Mouse (Mus musculus) midbrain, embryonic 13.5 days (tissue): Measurements from ENCODE around the gene Phf19. TPM values are rescaled to one million over a fixed set of nuclear protein-coding genes. Genes with fewer than 3 reads are reported as not detected.

Source experiments
- ATAC-seq: fragments of 200-750 bp; cut with Nextera tagmentation; 2 replicates; pipeline ENCODE4 v1.8.0; 2017; ENCODE audit warnings: mild to moderate bottlenecking, moderate TSS enrichment, moderate library complexity
- H3K27ac ChIP-seq: fragments of 300-500 bp; sonication (generic); 2 replicates; pipeline ENCODE4 v1.5.1; 2015; ENCODE audit warnings: inconsistent platforms, mild to moderate bottlenecking, moderate library complexity
- H3K27me3 ChIP-seq: fragments of 300-500 bp; sonication (generic); 2 replicates; pipeline ENCODE4 v1.6.1; 2015; ENCODE audit warnings: mild to moderate bottlenecking, inconsistent platforms
- H3K36me3 ChIP-seq: fragments of 300-500 bp; sonication (generic); 2 replicates; pipeline ENCODE4 v1.6.1; 2015; ENCODE audit warnings: mild to moderate bottlenecking, inconsistent platforms
- H3K4me1 ChIP-seq: fragments of 300-500 bp; sonication (generic); replicated peaks from 2 replicates; pipeline ENCODE4 v1.6.1; 2015; ENCODE audit warnings: inconsistent platforms
- H3K4me2 ChIP-seq: fragments of 300-500 bp; sonication (generic); replicated peaks from 2 replicates; pipeline ENCODE4 v1.6.1; 2015; ENCODE audit warnings: moderate library complexity, mild to moderate bottlenecking, inconsistent platforms
- H3K4me3 ChIP-seq: fragments of 300-500 bp; sonication (generic); replicated peaks from 2 replicates; pipeline ENCODE4 v1.5.1; 2015; ENCODE audit warnings: mild to moderate bottlenecking, inconsistent platforms
- H3K9ac ChIP-seq: fragments of 300-500 bp; sonication (generic); replicated peaks from 2 replicates; pipeline ENCODE4 v1.6.1; 2015; ENCODE audit warnings: mild to moderate bottlenecking, inconsistent platforms
- H3K9me3 ChIP-seq: fragments of 300-500 bp; sonication (generic); 2 replicates; pipeline ENCODE4 v1.6.1; 2016; ENCODE audit warnings: mild to moderate bottlenecking, inconsistent platforms
- WGBS: fragments of 180-500 bp; shearing (Covaris S2); methylation state at CpG from one replicate; pipeline ENCODE4 v1.1.7; 2015; 5-methylcytosine and 5-hydroxymethylcytosine counted together
- polyA plus RNA-seq: library from polyadenylated mRNA; unstranded; fragments of >200 nt; fragmentation: Nextera tagmentation; extraction: Ambion mirVana; gene quantifications from 2 replicates; pipeline ENCODE4 v1.2.1, GENCODE M21; 2015

The Phf19 gene
- 1.2 and 2.2 TPM in 2 replicates for polyA plus RNA-seq

DNA sequence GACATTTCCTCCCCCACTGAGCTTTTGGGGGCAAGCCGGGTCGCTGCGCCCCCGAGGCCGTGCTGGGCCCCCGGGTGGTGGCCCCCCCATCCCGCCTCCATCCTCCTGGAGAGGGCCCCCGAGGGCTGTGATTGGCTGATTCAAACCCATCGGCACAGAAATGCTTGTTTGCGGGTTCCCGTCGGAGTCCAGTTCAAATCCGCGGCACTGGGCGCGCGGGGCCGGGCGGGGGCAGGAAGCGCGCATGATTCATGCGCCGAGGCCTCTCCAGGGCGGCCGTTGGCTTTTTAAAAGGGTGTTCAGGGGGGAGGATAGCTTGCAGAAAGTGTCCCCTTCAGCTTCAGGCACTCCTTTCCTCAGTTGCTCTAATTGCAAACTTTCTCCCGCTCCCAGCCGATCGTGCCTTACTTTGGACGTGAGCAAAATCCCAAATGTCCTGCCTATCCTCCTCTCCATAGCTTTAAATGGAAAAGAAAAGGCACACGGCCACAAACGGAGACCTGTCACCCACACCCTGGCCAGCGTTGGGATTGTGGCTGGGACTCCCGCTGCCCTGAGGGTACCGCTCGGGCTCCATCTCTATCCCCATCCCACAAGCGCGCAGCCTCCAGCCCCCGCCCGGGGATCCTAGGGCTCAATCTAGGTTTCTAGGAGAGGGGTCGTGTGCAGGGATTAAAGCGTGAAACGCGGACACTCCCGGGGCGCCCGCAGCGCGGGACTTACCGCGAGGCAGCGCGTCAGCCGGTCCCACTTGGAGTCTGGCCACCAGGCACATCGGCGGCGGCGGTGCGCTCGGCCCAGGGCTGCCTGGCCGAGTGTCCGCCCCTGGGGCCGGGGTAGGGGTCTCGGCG is at the start of gene Phf19:
Gene Phf19 (minus strand): TSS at position 809 of the 851 bp plus-strand sequence.
- H3K4me2 ChIP-seq: peak within 1 kb of the TSS; percentile 93
- H3K9me3 ChIP-seq: no peaks in the 10 kb centered on the region
- peaks cover 22% of the 10 kb centered on the region for H3K4me1 ChIP-seq
- WGBS: under 1% methylated on average over 63 of the region's 64 CpGs
- H3K27me3 ChIP-seq: peaks cover 44% of the 10 kb centered on the region
- no peaks in the 10 kb centered on the region for H3K36me3 ChIP-seq
- peak within 1 kb of the TSS; percentile 59 for H3K9ac ChIP-seq
- ATAC-seq: peak; percentile 67
- H3K4me3 ChIP-seq: peak within 1 kb of the TSS; percentile 59
- no peak within 1 kb of the TSS for H3K27ac ChIP-seq

DNA sequence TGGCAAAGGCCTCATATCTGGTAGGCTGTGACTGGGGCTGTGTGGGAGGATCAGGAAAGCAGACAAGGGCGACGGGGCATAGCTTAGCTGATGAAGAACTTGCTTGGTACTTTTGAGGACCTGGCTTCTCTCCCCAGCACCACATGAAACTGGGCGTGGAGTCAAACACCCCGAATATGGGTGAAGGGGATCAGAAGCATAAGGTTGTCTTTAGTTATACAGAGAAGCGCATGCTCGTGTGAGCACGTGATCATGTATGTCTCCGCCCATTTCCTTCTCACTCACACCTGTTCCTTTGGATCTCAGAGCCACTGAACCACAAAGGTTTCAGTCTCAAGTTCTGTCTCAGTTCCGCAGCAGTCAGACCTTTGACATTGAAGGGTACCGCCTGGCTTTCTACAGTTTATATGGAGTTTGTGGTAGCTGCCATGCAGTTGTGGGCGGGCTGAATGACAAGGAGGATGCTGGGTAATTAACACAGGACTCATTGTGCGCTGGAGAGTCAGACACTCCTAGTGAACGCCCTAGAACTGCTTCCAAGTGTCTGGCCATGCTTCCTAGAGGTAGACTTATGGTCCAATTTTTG is 49.6 kb upstream of the Phf19 start:
- no peak for ATAC-seq

DNA sequence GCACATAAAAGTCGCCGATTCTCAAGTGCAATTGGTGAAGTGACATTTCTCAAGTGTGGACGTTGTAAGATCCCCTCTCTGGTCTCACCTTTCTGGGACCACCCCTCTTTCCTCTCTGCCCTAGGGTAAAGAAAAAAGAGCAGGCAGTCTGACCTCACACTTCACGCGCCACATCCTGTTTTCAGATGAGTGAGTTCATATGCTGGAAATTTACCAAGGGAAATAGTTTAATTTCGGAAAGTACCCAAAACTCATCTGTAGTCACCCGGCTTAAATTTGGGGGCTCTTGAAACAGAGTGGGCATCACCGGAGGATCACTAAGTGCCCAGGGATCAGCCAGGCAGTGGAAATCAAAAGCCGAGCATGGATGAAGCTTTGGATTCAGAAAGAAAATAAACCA is 49.1 kb upstream of the Phf19 start:
- ATAC-seq: no peak
- H3K27ac ChIP-seq: no peak overlapping the region
- no peak overlapping the region for H3K9ac ChIP-seq
- H3K4me3 ChIP-seq: no peak overlapping the region
- H3K4me1 ChIP-seq: 0 out of 2 replicates have a peak, but pooled peaks cover 4% of the 10 kb centered on the region
- no peak overlapping the region for H3K4me2 ChIP-seq
- WGBS: 94% methylated on average over 9 of the region's 9 CpGs
- H3K27me3 ChIP-seq: no peaks in the 10 kb centered on the region
- H3K36me3 ChIP-seq: no peaks in the 10 kb centered on the region
- no peaks in the 10 kb centered on the region for H3K9me3 ChIP-seq

More for the DNA sequence above, 49.6 kb upstream of the Phf19 start:
- WGBS: 84% methylated on average over 13 of the region's 13 CpGs
- H3K9ac ChIP-seq: no peak overlapping the region
- no peaks in the 10 kb centered on the region for H3K9me3 ChIP-seq
- H3K4me3 ChIP-seq: no peak overlapping the region
- 0 out of 2 replicates have a peak, but pooled peaks cover 4% of the 10 kb centered on the region for H3K4me1 ChIP-seq
- no peaks in the 10 kb centered on the region for H3K27me3 ChIP-seq
- H3K4me2 ChIP-seq: no peak overlapping the region
- no peak overlapping the region for H3K27ac ChIP-seq
- H3K36me3 ChIP-seq: no peaks in the 10 kb centered on the region

DNA sequence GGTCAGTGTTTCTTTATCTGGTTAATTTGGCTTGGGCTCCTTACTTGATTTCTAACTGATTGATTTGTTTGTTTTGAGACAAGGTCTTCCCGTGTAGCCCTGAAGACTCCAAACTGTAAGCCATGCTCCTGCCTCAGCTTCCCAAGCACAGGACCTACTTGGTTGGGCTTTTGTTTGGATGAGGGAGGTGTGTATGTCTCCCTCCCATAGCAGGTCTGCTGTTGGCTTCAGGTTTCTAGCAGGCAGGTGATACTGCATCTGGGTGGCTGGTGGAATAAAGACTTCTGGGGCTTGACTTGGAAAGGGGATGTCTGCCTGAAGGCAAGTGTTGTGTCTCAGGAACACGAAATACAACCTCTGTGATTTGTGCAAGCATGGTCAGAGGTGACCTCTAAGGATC is 48.4 kb upstream of the Phf19 start:
- Histone ChIP-seq H3K36me3 (no peaks in the 10 kb centered on the region), H3K9me3 (no peaks in the 10 kb centered on the region), H3K27ac (no peak overlapping the region), H3K9ac (no peak overlapping the region), H3K4me3 (no peak overlapping the region), H3K4me1 (0 out of 2 replicates have a peak, but pooled peaks cover 4% of the 10 kb centered on the region), H3K27me3 (no peaks in the 10 kb centered on the region), H3K4me2 (no peak overlapping the region)
- 79% methylated on average over 2 of the region's 2 CpGs for WGBS
- no peak for ATAC-seq

DNA sequence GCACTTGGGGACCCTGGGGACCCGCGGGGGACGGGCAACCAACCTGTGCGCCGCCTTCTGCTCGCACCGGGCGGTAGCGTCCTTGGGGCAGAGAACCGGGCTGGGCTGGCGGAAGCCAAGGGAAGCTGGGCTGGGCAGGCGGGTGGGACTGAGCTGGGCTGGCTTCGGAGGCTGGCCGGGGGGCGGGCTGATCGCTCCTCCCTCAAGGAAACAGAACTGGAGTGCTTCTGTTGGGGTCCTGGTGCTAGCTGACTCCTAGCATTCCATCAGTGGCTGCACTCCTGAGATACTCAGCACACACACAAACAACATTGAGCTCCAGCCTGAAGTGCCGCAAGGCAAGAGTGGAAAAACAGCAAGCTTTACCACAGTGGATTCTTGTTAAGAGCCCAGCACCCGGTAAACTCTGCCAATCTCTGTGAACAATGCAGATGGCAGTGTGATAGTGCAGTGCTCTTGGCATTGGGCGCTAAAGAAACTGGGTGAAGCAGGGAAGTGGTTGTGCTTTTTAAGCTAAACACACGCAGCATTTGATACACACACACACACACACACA is 47.7 kb upstream of the Phf19 start, which contains the start of gene Traf1:
Gene Traf1 (minus strand): TSS at position 292 of the 556 bp plus-strand sequence.
- H3K4me3 ChIP-seq: peak within 1 kb of the TSS; percentile 22; the same call in 1 of the 2 replicates

DNA sequence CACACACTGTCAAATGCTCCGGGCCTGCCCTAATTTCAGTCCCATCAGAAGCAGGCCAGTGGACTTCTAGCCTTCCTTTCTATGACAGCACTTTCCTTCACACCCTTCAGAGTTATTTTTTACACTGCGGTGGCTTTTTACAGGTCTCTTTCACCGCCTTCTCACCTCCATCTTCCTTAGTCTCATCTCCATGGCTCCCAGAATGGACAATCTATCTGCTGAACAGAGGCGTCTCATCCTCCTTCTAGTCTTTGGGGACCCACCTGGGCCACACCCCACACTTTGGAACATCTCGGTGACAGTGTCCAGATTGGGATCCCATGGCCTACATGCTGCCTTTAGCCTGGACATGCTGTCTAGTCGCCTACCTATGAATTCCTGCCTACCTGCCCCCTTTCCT is 47.1 kb upstream of the Phf19 start:
- ATAC-seq: no peak
- no peaks in the 10 kb centered on the region for H3K36me3 ChIP-seq
- no peak overlapping the region for H3K9ac ChIP-seq
- H3K4me2 ChIP-seq: peak overlapping the region; percentile 36
- H3K4me3 ChIP-seq: peak overlapping the region; percentile 22; the same call in 1 of the 2 replicates
- no peaks in the 10 kb centered on the region for H3K9me3 ChIP-seq
- no peaks in the 10 kb centered on the region for H3K27me3 ChIP-seq
- H3K4me1 ChIP-seq: 0 out of 2 replicates have a peak, but pooled peaks cover 4% of the 10 kb centered on the region
- WGBS: 75% methylated on average over 6 of the region's 6 CpGs
- no peak overlapping the region for H3K27ac ChIP-seq

More for the DNA sequence above, 47.7 kb upstream of the Phf19 start, which contains the start of gene Traf1:
- H3K27me3 ChIP-seq: no peaks in the 10 kb centered on the region
- peak within 1 kb of the TSS; percentile 36 for H3K4me2 ChIP-seq
- H3K36me3 ChIP-seq: no peaks in the 10 kb centered on the region
- no peak within 1 kb of the TSS for H3K27ac ChIP-seq
- 0 out of 2 replicates have a peak, but pooled peaks cover 4% of the 10 kb centered on the region for H3K4me1 ChIP-seq
- 20% methylated on average over 20 of the region's 20 CpGs for WGBS
- H3K9ac ChIP-seq: no peak within 1 kb of the TSS
- no peaks in the 10 kb centered on the region for H3K9me3 ChIP-seq
- 0 out of 2 replicates have a peak, but pooled peaks have one; percentile 27 for ATAC-seq

DNA sequence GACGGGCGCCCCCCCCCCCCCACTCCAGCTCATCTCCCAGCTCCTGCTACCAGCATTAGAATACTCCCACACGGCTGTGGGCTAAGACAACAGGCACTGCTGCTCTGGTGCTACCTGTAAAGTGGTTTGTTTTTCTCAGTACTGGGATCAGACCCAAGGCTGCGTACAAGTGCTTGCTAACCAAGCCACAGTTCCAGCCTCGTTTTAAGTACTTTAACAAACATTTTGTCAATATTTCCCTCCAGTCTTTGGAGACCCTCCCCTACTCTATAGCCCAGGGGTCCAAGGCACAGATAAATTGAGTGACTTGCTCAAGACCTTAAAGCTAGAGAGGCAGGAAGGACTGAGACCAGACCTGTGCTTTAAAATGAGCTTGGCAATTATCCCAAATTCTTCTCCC is 46.6 kb upstream of the Phf19 start:
- Histone ChIP-seq H3K9me3 (no peaks in the 10 kb centered on the region), H3K9ac (no peak overlapping the region), H3K4me2 (no peak overlapping the region), H3K27me3 (no peaks in the 10 kb centered on the region), H3K36me3 (no peaks in the 10 kb centered on the region), H3K4me1 (0 out of 2 replicates have a peak, but pooled peaks cover 3% of the 10 kb centered on the region), H3K4me3 (no peak overlapping the region), H3K27ac (no peak overlapping the region)
- WGBS: 77% methylated on average over 5 of the region's 5 CpGs
- no peak for ATAC-seq

DNA sequence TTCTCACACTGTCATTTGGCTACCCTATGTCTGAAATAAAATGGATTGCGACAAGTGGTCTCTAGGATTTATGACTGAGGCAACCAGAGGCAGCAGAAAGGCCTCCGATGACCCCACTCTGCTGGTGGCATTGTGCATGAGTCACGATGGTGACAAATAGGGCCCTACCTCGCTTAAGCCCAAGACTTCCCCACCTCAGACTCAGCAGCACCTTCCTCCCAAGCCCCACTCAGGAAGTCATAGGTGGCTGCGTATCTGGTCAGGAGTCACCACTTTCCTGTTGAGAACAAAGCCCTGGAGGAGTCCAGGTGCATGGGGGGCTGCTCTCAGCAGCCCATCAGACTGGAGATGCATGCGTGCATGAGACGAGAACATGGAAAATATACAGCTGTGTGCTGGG is 44.8 kb upstream of the Phf19 start:
- WGBS: 96% methylated on average over 7 of the region's 7 CpGs
- Histone ChIP-seq H3K4me2 (no peak overlapping the region), H3K27me3 (no peaks in the 10 kb centered on the region), H3K36me3 (no peaks in the 10 kb centered on the region), H3K9me3 (no peaks in the 10 kb centered on the region), H3K4me3 (no peak overlapping the region), H3K27ac (no peak overlapping the region), H3K9ac (no peak overlapping the region), H3K4me1 (no peaks in the 10 kb centered on the region)
- ATAC-seq: no peak

DNA sequence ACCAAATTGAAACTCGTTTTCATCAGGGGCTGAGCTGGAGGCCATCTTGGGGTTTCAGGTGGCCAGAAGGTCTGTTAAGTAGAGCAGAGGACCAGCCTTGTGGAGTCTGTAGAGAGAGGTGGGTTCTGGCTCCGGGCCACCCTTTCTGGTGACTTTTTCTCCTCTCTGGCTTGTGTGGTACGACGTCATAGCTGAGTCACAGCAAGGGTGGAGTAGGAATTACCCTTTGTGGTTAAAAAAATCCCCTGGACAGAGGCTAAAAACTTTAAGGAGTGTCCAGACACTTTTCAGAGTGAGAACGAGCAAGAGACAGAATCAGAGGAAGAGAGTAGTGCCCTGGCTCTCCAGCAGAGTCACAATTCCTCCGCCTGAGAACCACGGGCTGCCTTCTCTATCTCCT is 44.2 kb upstream of the Phf19 start:
- 78% methylated on average over 7 of the region's 7 CpGs for WGBS
- no peaks in the 10 kb centered on the region for H3K27me3 ChIP-seq
- no peaks in the 10 kb centered on the region for H3K4me1 ChIP-seq
- no peaks in the 10 kb centered on the region for H3K9me3 ChIP-seq
- H3K4me2 ChIP-seq: no peak overlapping the region
- no peak for ATAC-seq
- H3K27ac ChIP-seq: no peak overlapping the region
- no peak overlapping the region for H3K4me3 ChIP-seq
- H3K9ac ChIP-seq: no peak overlapping the region
- H3K36me3 ChIP-seq: no peaks in the 10 kb centered on the region

DNA sequence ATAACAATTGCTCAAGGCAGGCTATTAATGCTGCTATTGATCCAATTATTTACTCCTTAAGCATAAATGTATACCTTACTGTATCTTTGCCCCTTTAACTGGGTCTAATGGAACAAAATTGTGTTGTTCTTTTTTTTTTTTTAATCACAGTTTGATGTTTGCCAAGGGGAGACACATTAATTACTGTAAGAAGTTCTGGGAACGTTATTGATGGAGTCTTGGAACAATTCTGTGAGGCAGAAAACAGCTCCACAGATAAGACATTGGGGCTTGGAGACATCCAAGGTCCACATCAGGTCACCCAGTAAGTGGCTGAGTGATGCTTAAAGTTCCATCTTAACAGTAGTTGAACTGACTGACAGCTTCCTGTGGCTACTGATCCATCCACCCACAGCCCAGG is 43.6 kb upstream of the Phf19 start:
- whole genome bisulfite sequencing: 67% methylated on average over 1 of the region's 1 CpGs
- Histone ChIP-seq H3K4me1 (no peaks in the 10 kb centered on the region), H3K27ac (no peak overlapping the region), H3K27me3 (no peaks in the 10 kb centered on the region), H3K4me2 (no peak overlapping the region), H3K36me3 (no peaks in the 10 kb centered on the region), H3K9me3 (no peaks in the 10 kb centered on the region), H3K4me3 (no peak overlapping the region), H3K9ac (no peak overlapping the region)
- no peak for ATAC-seq

DNA sequence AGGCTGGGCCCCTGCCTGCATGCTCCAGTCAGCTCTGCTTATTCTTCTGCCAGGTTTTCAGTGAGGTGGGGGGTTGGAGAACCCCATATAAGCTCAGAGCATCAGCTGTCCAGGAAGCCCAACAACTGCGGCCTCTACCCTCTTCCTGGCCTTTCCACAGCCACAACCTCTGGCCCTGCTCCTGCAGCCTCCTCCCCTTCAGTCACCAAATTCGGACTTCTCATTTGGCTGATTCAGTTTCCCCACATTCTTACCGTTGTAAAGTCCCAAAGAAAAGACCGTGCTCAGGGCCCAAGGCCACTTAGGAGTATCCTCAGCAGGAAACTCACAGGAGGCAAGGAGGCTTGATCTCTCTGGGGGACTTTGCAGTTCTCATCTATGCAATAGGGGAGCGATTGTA is 43.1 kb upstream of the Phf19 start:
- H3K9ac ChIP-seq: no peak overlapping the region
- H3K27me3 ChIP-seq: no peaks in the 10 kb centered on the region
- no peak for ATAC-seq
- no peak overlapping the region for H3K4me3 ChIP-seq
- no peaks in the 10 kb centered on the region for H3K9me3 ChIP-seq
- WGBS: 62% methylated on average over 5 of the region's 5 CpGs
- H3K36me3 ChIP-seq: no peaks in the 10 kb centered on the region
- no peak overlapping the region for H3K4me2 ChIP-seq
- H3K4me1 ChIP-seq: no peaks in the 10 kb centered on the region
- H3K27ac ChIP-seq: no peak overlapping the region

DNA sequence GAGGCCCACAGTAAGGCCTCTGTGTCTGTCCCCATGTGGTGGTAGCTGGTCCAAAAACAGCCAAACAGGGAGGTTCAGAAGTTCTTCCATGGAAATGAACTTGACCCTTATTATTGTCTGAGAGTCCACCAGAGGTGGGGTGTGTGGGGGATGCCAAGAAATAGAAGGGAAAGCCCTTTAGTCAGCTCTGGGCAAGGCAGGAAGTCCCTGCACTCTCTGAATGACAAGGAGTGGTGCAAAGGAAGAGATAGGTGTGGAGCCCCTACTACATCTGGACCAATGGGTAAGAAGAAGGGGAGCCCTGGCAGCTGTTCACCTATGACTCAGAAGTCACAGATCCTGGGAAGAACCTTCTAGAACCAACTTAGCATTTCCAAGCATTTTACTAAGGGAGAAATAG is 40.5 kb upstream of the Phf19 start:
- no peak overlapping the region for H3K9ac ChIP-seq
- H3K4me2 ChIP-seq: no peak overlapping the region
- H3K4me1 ChIP-seq: no peaks in the 10 kb centered on the region
- no peak overlapping the region for H3K27ac ChIP-seq
- no peaks in the 10 kb centered on the region for H3K36me3 ChIP-seq
- no peak for ATAC-seq
- no peak overlapping the region for H3K4me3 ChIP-seq
- no peaks in the 10 kb centered on the region; the same call in 1 of the 2 replicates for H3K9me3 ChIP-seq
- H3K27me3 ChIP-seq: no peaks in the 10 kb centered on the region
